Mouse (Mus musculus) midbrain, postnatal 0 days (tissue): ENCODE measurements around the gene Bpifb6. TPM values are rescaled to one million over a fixed set of nuclear protein-coding genes. Genes with fewer than 3 reads are reported as not detected.

Source experiments
- ATAC-seq: fragments of 200-750 bp; cut with Nextera tagmentation; 2 replicates; pipeline ENCODE4 v1.8.0; 2017; ENCODE audit warnings: moderate number of reproducible peaks, mild to moderate bottlenecking, moderate TSS enrichment, moderate library complexity; ENCODE audit not compliant: low FRiP score
- DNase-seq: peaks from one replicate; pipeline ENCODE4 v3.0.0-alpha.2; 2015; ENCODE audit warnings: low spot score
- H3K27ac ChIP-seq: fragments of 300-500 bp; sonication (generic); 2 replicates; pipeline ENCODE4 v1.5.1; 2014; ENCODE audit warnings: low read depth, mild to moderate bottlenecking, low read length, mixed read lengths
- H3K27me3 ChIP-seq: fragments of 300-500 bp; sonication (generic); 2 replicates; pipeline ENCODE4 v1.6.1; 2014; ENCODE audit warnings: low read length, control low read depth, mixed read lengths; ENCODE audit not compliant: insufficient read depth
- H3K36me3 ChIP-seq: fragments of 300-500 bp; sonication (generic); 2 replicates; pipeline ENCODE4 v1.6.1; 2014; ENCODE audit warnings: low read length, control low read depth, mixed read lengths; ENCODE audit not compliant: insufficient read depth
- H3K4me1 ChIP-seq: fragments of 300-500 bp; sonication (generic); 2 replicates; pipeline ENCODE4 v1.6.1; 2014; ENCODE audit warnings: mild to moderate bottlenecking, control low read depth, antibody characterized with exemption, low read length, mixed read lengths; ENCODE audit not compliant: insufficient read depth
- H3K4me2 ChIP-seq: fragments of 300-500 bp; sonication (generic); 2 replicates; pipeline ENCODE4 v1.6.1; 2014; ENCODE audit warnings: low read depth, mild to moderate bottlenecking, low read length, mixed read lengths; ENCODE audit not compliant: poor library complexity, severe bottlenecking
- H3K4me3 ChIP-seq: fragments of 300-500 bp; sonication (generic); 2 replicates; pipeline ENCODE4 v1.5.1; 2014; ENCODE audit warnings: low read depth, mild to moderate bottlenecking, low read length, moderate library complexity
- H3K9ac ChIP-seq: fragments of 300-500 bp; sonication (generic); replicated peaks from 2 replicates; pipeline ENCODE4 v1.6.1; 2014; ENCODE audit warnings: mild to moderate bottlenecking, low read length, moderate library complexity, mixed read lengths; ENCODE audit not compliant: poor library complexity, severe bottlenecking
- H3K9me3 ChIP-seq: fragments of 300-500 bp; sonication (generic); 2 replicates; pipeline ENCODE4 v1.6.1; 2016; ENCODE audit warnings: low read length, control low read depth
- CTCF ChIP-seq: IDR thresholded peaks from 2 replicates; pipeline ENCODE4 v1.5.1; 2016; ENCODE audit warnings: antibody characterized with exemption, mild to moderate bottlenecking
- WGBS: fragments of 180-500 bp; shearing (Covaris S2); extraction: QIAGEN DNeasy Blood & Tissue Kit; methylation state at CpG from one replicate; pipeline ENCODE4 v1.1.7; 2014; 5-methylcytosine and 5-hydroxymethylcytosine counted together
- polyA plus RNA-seq: library from polyadenylated mRNA; unstranded; fragments of >200 nt; fragmentation: Nextera tagmentation; extraction: Ambion mirVana; gene quantifications from 2 replicates; pipeline ENCODE4 v1.2.1, GENCODE M21; 2015
- total RNA-seq: library from RNA; depleted of rRNA; stranded (reverse); fragments of >200 nt; gene quantifications from 2 replicates; pipeline ENCODE4 v1.2.3, GENCODE M21; 2014

Bpifb6 gene
- total and polyA plus RNA-seq, 2 experiments from 2014 or later, result 0.38 TPM; not detected in 1

- H3K27me3 ChIP-seq, result no peaks in the 10 kb centered on the region
- WGBS, result 54% methylated on average over 3 of the region's 3 CpGs
- H3K4me3 ChIP-seq, result no peak overlapping the region
- no peak overlapping the region for H3K4me2 ChIP-seq
- DNase-seq (no peak), ATAC-seq (no peak)
- TF ChIP-seq CTCF, result no peak
- H3K9ac ChIP-seq, result no peak overlapping the region
- no peaks in the 10 kb centered on the region for H3K4me1 ChIP-seq
- H3K36me3 ChIP-seq, result no peaks in the 10 kb centered on the region
- no peak overlapping the region for H3K27ac ChIP-seq
- H3K9me3 ChIP-seq, result no peaks in the 10 kb centered on the region
Observed at GRCm38 (mm10) chr2:153861960-153862359, 38.2 kb upstream of the Bpifb6 start.

- 92% methylated on average over 4 of the region's 4 CpGs for WGBS
- no peak within 1 kb of the TSS for H3K9ac ChIP-seq
- no peak for TF ChIP-seq CTCF
- H3K4me1 ChIP-seq, result no peaks in the 10 kb centered on the region
- no peaks in the 10 kb centered on the region for H3K36me3 ChIP-seq
- no peak for ATAC-seq
- H3K9me3 ChIP-seq, result no peaks in the 10 kb centered on the region
- DNase-seq, result no peak
- no peak within 1 kb of the TSS for H3K4me2 ChIP-seq
- H3K27me3 ChIP-seq, result no peaks in the 10 kb centered on the region
- no peak within 1 kb of the TSS for H3K4me3 ChIP-seq
- no peak within 1 kb of the TSS for H3K27ac ChIP-seq
Observed at GRCm38 (mm10) chr2:153870984-153871383, 29.2 kb upstream of the Bpifb6 start, which contains the start of gene Sun5. TSS of gene Sun5 (minus strand) at chr2:153871084.

- H3K4me3 ChIP-seq, result no peak within 1 kb of the TSS
- WGBS, result 72% methylated on average over 9 of the region's 9 CpGs
- no peak for ATAC-seq
- H3K36me3 ChIP-seq, result no peaks in the 10 kb centered on the region
- H3K9me3 ChIP-seq, result no peaks in the 10 kb centered on the region
- no peak within 1 kb of the TSS for H3K27ac ChIP-seq
- DNase-seq, result no peak
- no peak for TF ChIP-seq CTCF
- no peaks in the 10 kb centered on the region for H3K4me1 ChIP-seq
- no peaks in the 10 kb centered on the region for H3K27me3 ChIP-seq
- no peak within 1 kb of the TSS for H3K4me2 ChIP-seq
- no peak within 1 kb of the TSS for H3K9ac ChIP-seq
Observed at GRCm38 (mm10) chr2:153874745-153875144, 25.4 kb upstream of the Bpifb6 start, which contains the start of gene Bpifb2. TSS of gene Bpifb2 (plus strand) at chr2:153875045.

GRCm38 (mm10) chr2:153899111-153899510 lies 1.1 kb upstream of the Bpifb6 start:
- Histone ChIP-seq H3K36me3 (no peaks in the 10 kb centered on the region), H3K4me1 (no peaks in the 10 kb centered on the region), H3K27ac (no peak overlapping the region), H3K9ac (no peak overlapping the region), H3K9me3 (no peaks in the 10 kb centered on the region), H3K4me3 (no peak overlapping the region), H3K4me2 (no peak overlapping the region), H3K27me3 (no peaks in the 10 kb centered on the region)
- WGBS, result 83% methylated on average over 5 of the region's 5 CpGs
- ATAC-seq (no peak), DNase-seq (no peak)
- no peak for TF ChIP-seq CTCF

GRCm38 (mm10) chr2:153902726-153903125 lies 2.5 kb downstream of the Bpifb6 start:
- Histone ChIP-seq H3K4me3 (no peak overlapping the region), H3K27ac (no peak overlapping the region), H3K4me1 (no peaks in the 10 kb centered on the region), H3K4me2 (no peak overlapping the region), H3K9me3 (no peaks in the 10 kb centered on the region), H3K9ac (no peak overlapping the region), H3K27me3 (no peaks in the 10 kb centered on the region), H3K36me3 (no peaks in the 10 kb centered on the region)
- DNase-seq (no peak), ATAC-seq (no peak)
- TF ChIP-seq CTCF, result no peak
- 78% methylated on average over 6 of the region's 6 CpGs for WGBS

- H3K9ac ChIP-seq, result no peak overlapping the region
- no peaks in the 10 kb centered on the region for H3K27me3 ChIP-seq
- DNase-seq (no peak), ATAC-seq (no peak)
- no peak overlapping the region for H3K27ac ChIP-seq
- no peak overlapping the region for H3K4me3 ChIP-seq
- no peaks in the 10 kb centered on the region for H3K4me1 ChIP-seq
- TF ChIP-seq CTCF, result no peak
- no peaks in the 10 kb centered on the region for H3K36me3 ChIP-seq
- H3K9me3 ChIP-seq, result no peaks in the 10 kb centered on the region
- no peak overlapping the region for H3K4me2 ChIP-seq
- 93% methylated on average over 4 of the region's 4 CpGs for WGBS
Observed at GRCm38 (mm10) chr2:153906626-153907025, 6.4 kb downstream of the Bpifb6 start.
